Mouse (Mus musculus) lung, adult 2 months (tissue): ENCODE data around the gene Hinfp.

Experiments used
- CTCF ChIP-seq: fragments of 200-500 bp; IDR thresholded peaks from 2 replicates; pipeline ENCODE4 v1.5.1; 2011; ENCODE audit warnings: mild to moderate bottlenecking, low read length, control low read depth; ENCODE audit not compliant: insufficient read depth
- POLR2A ChIP-seq: fragments of 200-500 bp; IDR thresholded peaks from 2 replicates; pipeline ENCODE4 v1.6.1; 2011; ENCODE audit warnings: low read depth, mild to moderate bottlenecking, control low read depth, low read length, borderline replicate concordance; ENCODE audit errors: extremely low read depth

GRCm38 (mm10) chr9:44317452-44317851 lies 12.0 kb upstream of the Hinfp start:
- TF ChIP-seq CTCF (no peak), POLR2A (no peak)
